Mouse (Mus musculus) heart, embryonic 10.5 days (tissue): ENCODE measurements at regions not wholly inside any gene's neighbourhood (a gene's known extent, or its start where the extent isn't known, plus 50 kb on each side); places are given as distances from the start of the nearest gene placed in this dataset.

Experiments
- DNase-seq: peaks from one replicate; pipeline ENCODE4 v3.0.0-alpha.2; 2017; ENCODE audit warnings: low spot score
- H3K27ac ChIP-seq: fragments of 300-500 bp; sonication (generic); 2 replicates; pipeline ENCODE4 v1.5.1; 2016; ENCODE audit warnings: mild to moderate bottlenecking
- H3K27me3 ChIP-seq: fragments of 300-500 bp; sonication (generic); 2 replicates; pipeline ENCODE4 v1.6.1; 2016; ENCODE audit warnings: mild to moderate bottlenecking; ENCODE audit not compliant: poor library complexity, insufficient read depth, severe bottlenecking
- H3K36me3 ChIP-seq: fragments of 300-500 bp; sonication (generic); 2 replicates; pipeline ENCODE4 v1.6.1; 2016; ENCODE audit warnings: mild to moderate bottlenecking, moderate library complexity
- H3K4me1 ChIP-seq: fragments of 300-500 bp; sonication (generic); 2 replicates; pipeline ENCODE4 v1.6.1; 2016; ENCODE audit warnings: mild to moderate bottlenecking
- H3K4me3 ChIP-seq: fragments of 300-500 bp; sonication (generic); 2 replicates; pipeline ENCODE4 v1.5.1; 2016; ENCODE audit warnings: mild to moderate bottlenecking, moderate library complexity
- H3K9me3 ChIP-seq: fragments of 300-500 bp; sonication (generic); 2 replicates; pipeline ENCODE4 v1.6.1; 2016; ENCODE audit warnings: mild to moderate bottlenecking, moderate library complexity
- WGBS: fragments of 180-500 bp; shearing (Covaris S2); methylation state at CpG from one replicate; pipeline ENCODE4 v1.1.7; 2016; 5-methylcytosine and 5-hydroxymethylcytosine counted together

GRCm38 (mm10) chr4:153567329-153567973 is 84.8 kb upstream of the Ajap1 start:
- Histone ChIP-seq H3K27me3 (peaks cover 6% of the 10 kb centered on the region; the same call in 1 of the 2 replicates), H3K9me3 (no peaks in the 10 kb centered on the region), H3K4me1 (no peaks in the 10 kb centered on the region), H3K27ac (no peak overlapping the region), H3K4me3 (no peak overlapping the region), H3K36me3 (no peaks in the 10 kb centered on the region)
- 44% methylated on average over 2 of the region's 2 CpGs for WGBS
- DNase-seq: no peak

GRCm38 (mm10) chr4:153573180-153573769 is 90.7 kb upstream of the Ajap1 start:
- no peak for DNase-seq
- Histone ChIP-seq H3K4me1 (no peaks in the 10 kb centered on the region), H3K9me3 (no peaks in the 10 kb centered on the region), H3K27me3 (peaks cover 14% of the 10 kb centered on the region), H3K4me3 (no peak overlapping the region), H3K36me3 (no peaks in the 10 kb centered on the region), H3K27ac (no peak overlapping the region)
- 51% methylated on average over 9 of the region's 9 CpGs for WGBS

GRCm38 (mm10) chr4:153593291-153593690 is 110.7 kb upstream of the Ajap1 start:
- Histone ChIP-seq H3K36me3 (no peaks in the 10 kb centered on the region), H3K27ac (no peak overlapping the region), H3K9me3 (no peaks in the 10 kb centered on the region), H3K4me3 (no peak overlapping the region), H3K27me3 (peaks cover 48% of the 10 kb centered on the region), H3K4me1 (peaks cover 7% of the 10 kb centered on the region)
- WGBS: 42% methylated on average over 11 of the region's 11 CpGs
- DNase-seq: no peak

- DNase-seq: no peak
- WGBS: 45% methylated on average over 11 of the region's 11 CpGs
- Histone ChIP-seq H3K27ac (no peak overlapping the region), H3K4me1 (peaks cover 12% of the 10 kb centered on the region), H3K36me3 (no peaks in the 10 kb centered on the region), H3K4me3 (no peak overlapping the region), H3K9me3 (no peaks in the 10 kb centered on the region), H3K27me3 (peaks cover 51% of the 10 kb centered on the region)
These were observed 117.3 kb upstream of the Ajap1 start for GRCm38 (mm10) chr4:153599794-153600370.

- Histone ChIP-seq H3K27ac (no peak overlapping the region), H3K4me3 (no peak overlapping the region), H3K9me3 (no peaks in the 10 kb centered on the region), H3K36me3 (no peaks in the 10 kb centered on the region), H3K4me1 (peaks cover 12% of the 10 kb centered on the region), H3K27me3 (peaks cover 46% of the 10 kb centered on the region)
- no peak for DNase-seq
- 92% methylated on average over 4 of the region's 4 CpGs for WGBS
These were observed 119.9 kb upstream of the Ajap1 start for GRCm38 (mm10) chr4:153602496-153602895.

- WGBS: 86% methylated on average over 11 of the region's 11 CpGs
- no peak for DNase-seq
- Histone ChIP-seq H3K36me3 (no peaks in the 10 kb centered on the region), H3K27me3 (peaks cover 39% of the 10 kb centered on the region), H3K27ac (no peak overlapping the region), H3K4me3 (no peak overlapping the region), H3K9me3 (no peaks in the 10 kb centered on the region), H3K4me1 (peaks cover 12% of the 10 kb centered on the region)
These were observed 120.6 kb upstream of the Ajap1 start for GRCm38 (mm10) chr4:153603056-153603840.

GRCm38 (mm10) chr4:153603936-153604335 is 121.3 kb upstream of the Ajap1 start:
- H3K9me3 ChIP-seq: no peaks in the 10 kb centered on the region
- no peak for DNase-seq
- H3K27me3 ChIP-seq: peaks cover 33% of the 10 kb centered on the region
- no peaks in the 10 kb centered on the region for H3K36me3 ChIP-seq
- H3K4me1 ChIP-seq: peaks cover 12% of the 10 kb centered on the region
- no peak overlapping the region for H3K27ac ChIP-seq
- no peak overlapping the region for H3K4me3 ChIP-seq
- 85% methylated on average over 7 of the region's 7 CpGs for WGBS

- 84% methylated on average over 16 of the region's 16 CpGs for WGBS
- Histone ChIP-seq H3K27me3 (peaks cover 25% of the 10 kb centered on the region), H3K36me3 (no peaks in the 10 kb centered on the region), H3K27ac (no peak overlapping the region), H3K4me1 (peaks cover 7% of the 10 kb centered on the region), H3K9me3 (no peaks in the 10 kb centered on the region), H3K4me3 (no peak overlapping the region)
- DNase-seq: no peak
These were observed 122.3 kb upstream of the Ajap1 start for GRCm38 (mm10) chr4:153604695-153605485.

GRCm38 (mm10) chr4:153616058-153616457 is 133.4 kb upstream of the Ajap1 start:
- WGBS: 82% methylated on average over 8 of the region's 8 CpGs
- Histone ChIP-seq H3K4me3 (no peak overlapping the region), H3K9me3 (no peaks in the 10 kb centered on the region), H3K27me3 (no peaks in the 10 kb centered on the region), H3K27ac (no peak overlapping the region), H3K36me3 (no peaks in the 10 kb centered on the region), H3K4me1 (no peaks in the 10 kb centered on the region)
- no peak for DNase-seq

- Histone ChIP-seq H3K36me3 (no peaks in the 10 kb centered on the region), H3K27ac (no peak overlapping the region), H3K4me1 (no peaks in the 10 kb centered on the region), H3K4me3 (no peak overlapping the region), H3K27me3 (no peaks in the 10 kb centered on the region), H3K9me3 (no peaks in the 10 kb centered on the region)
- no peak for DNase-seq
- 81% methylated on average over 6 of the region's 6 CpGs for WGBS
These were observed 134.3 kb upstream of the Ajap1 start for GRCm38 (mm10) chr4:153616938-153617337.

GRCm38 (mm10) chr4:153620871-153621270 is 138.3 kb upstream of the Ajap1 start:
- Histone ChIP-seq H3K27ac (no peak overlapping the region), H3K9me3 (no peaks in the 10 kb centered on the region), H3K4me3 (no peak overlapping the region), H3K4me1 (no peaks in the 10 kb centered on the region), H3K36me3 (no peaks in the 10 kb centered on the region), H3K27me3 (no peaks in the 10 kb centered on the region)
- no peak for DNase-seq
- WGBS: 79% methylated on average over 5 of the region's 5 CpGs

- peaks cover 19% of the 10 kb centered on the region for H3K27me3 ChIP-seq
- 0 out of 2 replicates have a peak, but pooled peaks cover 3% of the 10 kb centered on the region for H3K9me3 ChIP-seq
- H3K27ac ChIP-seq: no peak overlapping the region
- H3K36me3 ChIP-seq: no peaks in the 10 kb centered on the region
- no peak overlapping the region for H3K4me3 ChIP-seq
- H3K4me1 ChIP-seq: no peaks in the 10 kb centered on the region
- DNase-seq: no peak
- 75% methylated on average over 7 of the region's 7 CpGs for WGBS
These were observed 148.6 kb upstream of the Ajap1 start for GRCm38 (mm10) chr4:153631161-153631560.
